ENCODE assay signal across 8 mouse cellular contexts in genomic region chr3:110249891-110250838, GRCm38 (mm10). TPM values are rescaled to one million over a fixed set of nuclear protein-coding genes. Genes with fewer than 3 reads are reported as not detected.
DNase-seq lines count a peak whose midpoint lies in the region; ATAC-seq lines count a peak whose summit lies in the region.

No protein-coding gene starts in this region.

- H3K36me3 ChIP-seq in heart, embryonic 14.5 days (ENCODE audit: control insufficient read depth, insufficient read depth, low read length): peaks cover 24% of the 10 kb centered on the region
- peaks cover 20% of the 10 kb centered on the region for H3K36me3 ChIP-seq in liver, embryonic 12.5 days
- H3K36me3 ChIP-seq in stomach, embryonic 14.5 days (ENCODE audit: control insufficient read depth, insufficient read depth, low read length): peaks cover 15% of the 10 kb centered on the region

- DNase-seq in fibroblast of lung, adult 2 months (ENCODE audit: low read depth): peak; percentile 23
- peak; percentile 84 for DNase-seq in kidney, postnatal 14 days
- DNase-seq in natural killer cell, adult 2 months (ENCODE audit: low spot score in 2 of 2): peak; percentile 51 to 62

- peak overlapping the region; percentile 91 for H3K4me3 ChIP-seq in brown adipose tissue, adult 24 weeks (ENCODE audit: insufficient read depth, low read depth, low read length)
- H3K4me3 ChIP-seq in heart, embryonic 14.5 days (ENCODE audit: control insufficient read depth in 1 of 2, insufficient read depth in 1 of 2, low read depth in 1 of 2, low read length in 2 of 2): peak overlapping the region; percentile 64 to 95
- H3K4me3 ChIP-seq in liver, embryonic 12.5 days: peak overlapping the region; percentile 90
- H3K4me3 ChIP-seq in stomach, embryonic 14.5 days (ENCODE audit: low read depth, low read length): peak overlapping the region; percentile 93

- peak; percentile 52 for ATAC-seq in CD4-positive, CD25-positive, alpha-beta regulatory T cell, adult 4 months
- peak; percentile 82 for ATAC-seq in heart, embryonic 14.5 days (ENCODE audit: insufficient number of reproducible peaks, insufficient read depth, low FRiP score, low read depth)
- ATAC-seq in liver, embryonic 12.5 days: peak; percentile 83
- peak; percentile 73 for ATAC-seq in stomach, embryonic 14.5 days (ENCODE audit: insufficient number of reproducible peaks, insufficient read depth, low FRiP score, low read depth)

- under 1% methylated on average over 89 of the region's 89 CpGs for WGBS in heart, embryonic 14.5 days
- whole genome bisulfite sequencing in liver, embryonic 12.5 days (ENCODE audit: insufficient replicate concordance): under 1% methylated on average over 88 of the region's 89 CpGs
- WGBS in stomach, embryonic 14.5 days: under 1% methylated on average over 89 of the region's 89 CpGs

- no peaks in the 10 kb centered on the region for H3K9me3 ChIP-seq in heart, embryonic 14.5 days (ENCODE audit: control insufficient read depth, low read length)
- H3K9me3 ChIP-seq in liver, embryonic 12.5 days (replicated peaks): no peaks in the 10 kb centered on the region
- no peaks in the 10 kb centered on the region for H3K9me3 ChIP-seq in stomach, embryonic 14.5 days (ENCODE audit: control insufficient read depth, low read depth, low read length)

- H3K27ac ChIP-seq in brown adipose tissue, adult 24 weeks (replicated peaks; ENCODE audit: low read depth, low read length): peak overlapping the region; percentile 40
- peak overlapping the region; percentile 82 to 91 for H3K27ac ChIP-seq in heart, embryonic 14.5 days (replicated peaks in 1 of 2; ENCODE audit: control insufficient read depth in 1 of 2, insufficient read depth in 1 of 2, low read depth in 2 of 2, low read length in 2 of 2)
- H3K27ac ChIP-seq in liver, embryonic 12.5 days: peak overlapping the region; percentile 80
- H3K27ac ChIP-seq in stomach, embryonic 14.5 days (ENCODE audit: low read length): peak overlapping the region; percentile 93

- H3K9ac ChIP-seq in heart, embryonic 14.5 days (ENCODE audit: low read length): peak overlapping the region; percentile 97
- H3K9ac ChIP-seq in liver, embryonic 12.5 days: peak overlapping the region; percentile 92
- peak overlapping the region; percentile 96 for H3K9ac ChIP-seq in stomach, embryonic 14.5 days (replicated peaks; ENCODE audit: low read depth, low read length)

- H3K4me2 ChIP-seq in heart, embryonic 14.5 days (ENCODE audit: low read length): peak overlapping the region; percentile 77
- H3K4me2 ChIP-seq in liver, embryonic 12.5 days: peak overlapping the region; percentile 80
- H3K4me2 ChIP-seq in stomach, embryonic 14.5 days (replicated peaks; ENCODE audit: low read depth, low read length): peak overlapping the region; percentile 83

- H3K27me3 ChIP-seq in heart, embryonic 14.5 days (ENCODE audit: control insufficient read depth, insufficient read depth, low read length): no peaks in the 10 kb centered on the region
- no peaks in the 10 kb centered on the region for H3K27me3 ChIP-seq in liver, embryonic 12.5 days (replicated peaks)
- H3K27me3 ChIP-seq in stomach, embryonic 14.5 days (ENCODE audit: control insufficient read depth, insufficient read depth, low read length): no peaks in the 10 kb centered on the region

- H3K4me1 ChIP-seq in brown adipose tissue, adult 24 weeks (ENCODE audit: control insufficient read depth, insufficient read depth, insufficient read length, low read length): no peaks in the 10 kb centered on the region
- peaks cover 2 to 9% of the 10 kb centered on the region in 2 experiments; a peak in 3 of 4 replicates for H3K4me1 ChIP-seq in heart, embryonic 14.5 days (ENCODE audit: control insufficient read depth in 2 of 2, insufficient read depth in 2 of 2, low read length in 2 of 2)
- peaks cover 17% of the 10 kb centered on the region for H3K4me1 ChIP-seq in liver, embryonic 12.5 days
- H3K4me1 ChIP-seq in stomach, embryonic 14.5 days (ENCODE audit: control insufficient read depth, insufficient read depth, low read length): peaks cover 7% of the 10 kb centered on the region; the same call in 1 of the 2 replicates

RNA-seq across cellular contexts. Expression of gene Prmt6, which starts 0.6 kb away (rescaled TPM):
- polyA plus RNA-seq in CD4-positive, CD25-positive, alpha-beta regulatory T cell, adult 4 months (2017; shearing (Covaris generic)): 1 to 10 TPM; 3.7 to 5.1 TPM
- 2.2 and 3.6 TPM in 2 replicates for polyA plus RNA-seq in brown adipose tissue, adult 24 weeks (2012; ENCODE audit: insufficient read depth, insufficient read length, missing spikeins)
- 12.9 and 13.4 TPM in 2 replicates for polyA plus RNA-seq in heart, embryonic 14.5 days (2014; fragmentation: Nextera tagmentation; extraction: Ambion mirVana)
- 13.5 and 14.9 TPM in 2 replicates for polyA plus RNA-seq in liver, embryonic 12.5 days (2016; fragmentation: Nextera tagmentation; extraction: Ambion mirVana)
- polyA plus RNA-seq in stomach, embryonic 14.5 days (2014; fragmentation: Nextera tagmentation; extraction: Ambion mirVana): 19.3 and 20.8 TPM in 2 replicates

Comparison
In these comparisons a context has a peak if more than half of its experiments do, and no peak if none do; other contexts are left out.
1. Peak in every context shown above with its lines: DNase-seq, ATAC-seq, H3K4me3 ChIP-seq and H3K27ac ChIP-seq.
2. H3K27ac ChIP-seq: peak in every context shown above with its lines; median percentile 93 in stomach, embryonic 14.5 days; 86 in heart, embryonic 14.5 days; 80 in liver, embryonic 12.5 days; 40 in brown adipose tissue, adult 24 weeks.
3. DNase-seq: peak in every context shown above with its lines; median percentile 84 in kidney, postnatal 14 days; 56 in natural killer cell, adult 2 months; 23 in fibroblast of lung, adult 2 months.